Mouse (Mus musculus) liver, adult (tissue): ENCODE measurements around the gene Cd2ap.

Source experiments
- GATA4 ChIP-seq: IDR thresholded peaks from 2 replicates; pipeline ENCODE4 v1.6.1; 2014; ENCODE audit warnings: mild to moderate bottlenecking, low read length; ENCODE audit not compliant: insufficient replicate concordance

Gene Cd2ap

GRCm38 (mm10) chr17:42876001-42876903 lies at the start of gene Cd2ap:
TSS of gene Cd2ap (minus strand) at chr17:42876665.
- TF ChIP-seq GATA4, result peak; percentile 17; the same call in 1 of the 2 replicates

- no peak for TF ChIP-seq GATA4
Measured at GRCm38 (mm10) chr17:42924731-42925130, 48.3 kb upstream of the Cd2ap start.

GRCm38 (mm10) chr17:42918810-42919209 lies 42.3 kb upstream of the Cd2ap start:
- no peak for TF ChIP-seq GATA4

GRCm38 (mm10) chr17:42914726-42915125 lies 38.3 kb upstream of the Cd2ap start:
- no peak for TF ChIP-seq GATA4

- no peak for TF ChIP-seq GATA4
Measured at GRCm38 (mm10) chr17:42912193-42912592, 35.7 kb upstream of the Cd2ap start.

GRCm38 (mm10) chr17:42910476-42910875 lies 34.0 kb upstream of the Cd2ap start:
- no peak for TF ChIP-seq GATA4

- no peak for TF ChIP-seq GATA4
Measured at GRCm38 (mm10) chr17:42909376-42909775, 32.9 kb upstream of the Cd2ap start.

- no peak for TF ChIP-seq GATA4
Measured at GRCm38 (mm10) chr17:42908744-42909370, 32.4 kb upstream of the Cd2ap start.

GRCm38 (mm10) chr17:42908136-42908535 lies 31.7 kb upstream of the Cd2ap start:
- no peak for TF ChIP-seq GATA4

- TF ChIP-seq GATA4, result no peak
Measured at GRCm38 (mm10) chr17:42905919-42906318, 29.5 kb upstream of the Cd2ap start.

- no peak for TF ChIP-seq GATA4
Measured at GRCm38 (mm10) chr17:42900795-42901194, 24.3 kb upstream of the Cd2ap start.

GRCm38 (mm10) chr17:42887282-42887707 lies 10.8 kb upstream of the Cd2ap start:
- no peak for TF ChIP-seq GATA4

GRCm38 (mm10) chr17:42885091-42885501 lies 8.6 kb upstream of the Cd2ap start:
- no peak for TF ChIP-seq GATA4

- TF ChIP-seq GATA4, result 0 out of 2 replicates have a peak, but pooled peaks have one; percentile 29
Measured at GRCm38 (mm10) chr17:42884382-42884781, 7.9 kb upstream of the Cd2ap start.

GRCm38 (mm10) chr17:42883769-42884168 lies 7.3 kb upstream of the Cd2ap start:
- TF ChIP-seq GATA4, result no peak

GRCm38 (mm10) chr17:42883315-42883714 lies 6.8 kb upstream of the Cd2ap start:
- no peak for TF ChIP-seq GATA4
